10 mouse cellular contexts compared by ENCODE assay signal in the genomic region with DNA sequence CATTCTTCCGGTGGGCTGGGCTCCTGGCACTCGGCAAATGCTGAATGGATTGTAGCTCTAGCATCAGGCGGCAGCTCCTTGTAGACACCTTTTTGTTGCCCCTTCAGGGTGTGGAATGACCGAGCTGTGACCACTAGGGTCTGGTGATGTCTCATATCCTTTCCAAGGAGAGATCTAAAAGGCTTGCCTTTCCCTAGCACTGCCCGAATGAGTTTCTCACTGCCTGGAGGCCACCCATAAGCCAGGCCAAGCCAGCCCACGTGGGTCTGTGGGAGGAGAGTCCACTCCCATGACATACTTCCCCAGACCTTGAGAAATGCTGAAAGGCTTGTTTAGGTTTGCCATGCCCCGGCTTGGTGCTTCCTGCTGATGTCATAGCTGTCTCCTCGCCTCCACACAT. TPM values are rescaled to one million over a fixed set of nuclear protein-coding genes. Genes with fewer than 3 reads are reported as not detected.
DNase-seq lines count a peak whose midpoint lies in the region; ATAC-seq and TF ChIP-seq lines count a peak whose summit lies in the region.
"Had no signal": no experiment of that assay in that cellular context is flagged by ENCODE, and none has a peak within 500 bp of the region (broad histone marks: within the 10 kb centered on the region; RNA-seq: fewer than 3 reads in every experiment).

No protein-coding gene starts in this region.

- 0 out of 2 replicates have a peak overlapping the region, but pooled peaks have one; percentile 78 for H3K4me2 ChIP-seq in intestine, embryonic 16.5 days (ENCODE audit: low read depth, low read length)
- H3K4me2 ChIP-seq in neural tube, embryonic 14.5 days (ENCODE audit: low read depth, low read length): peak overlapping the region; percentile 27; the same call in 1 of the 2 replicates

- no peak overlapping the region for H3K9ac ChIP-seq in intestine, embryonic 16.5 days (ENCODE audit: low read depth, low read length)
- 0 out of 2 replicates have a peak overlapping the region, but pooled peaks have one; percentile 25 for H3K9ac ChIP-seq in neural tube, embryonic 14.5 days (replicated peaks; ENCODE audit: low read depth, low read length)

- TF ChIP-seq POLR2A in lung, adult 2 months (IDR thresholded peaks at IDR 0.05; ENCODE audit: borderline replicate concordance, extremely low read depth, low read depth, low read length): no peak

- no peaks in the 10 kb centered on the region for H3K27me3 ChIP-seq in intestine, embryonic 16.5 days (replicated peaks; ENCODE audit: control insufficient read depth, insufficient read depth, low read length)
- H3K27me3 ChIP-seq in neural tube, embryonic 14.5 days (ENCODE audit: control insufficient read depth, insufficient read depth, low read length): no peaks in the 10 kb centered on the region

- no peaks in the 10 kb centered on the region; the same call in 1 of the 2 replicates for H3K36me3 ChIP-seq in intestine, embryonic 16.5 days (ENCODE audit: control insufficient read depth, insufficient read depth, low read length)
- H3K36me3 ChIP-seq in neural tube, embryonic 14.5 days (ENCODE audit: control insufficient read depth, insufficient read depth, low read length): no peaks in the 10 kb centered on the region

- no peaks in the 10 kb centered on the region for H3K9me3 ChIP-seq in intestine, embryonic 16.5 days (ENCODE audit: control insufficient read depth, low read length)
- H3K9me3 ChIP-seq in neural tube, embryonic 14.5 days (ENCODE audit: control insufficient read depth, low read length): no peaks in the 10 kb centered on the region

- DNase-seq in lung, adult 18-20 months: peak; percentile 39 to 40
- DNase-seq in lung, adult 2 months: no peak
- peak; percentile 91 for DNase-seq in adrenal gland, adult 2 months
- DNase-seq in gastrocnemius, adult 2 months: no peak
- DNase-seq: cerebellum, adult 8-10 months had no signal

- no peak overlapping the region for H3K27ac ChIP-seq in intestine, embryonic 16.5 days (ENCODE audit: low read length)
- H3K27ac ChIP-seq in neural tube, embryonic 14.5 days (ENCODE audit: low read depth, low read length): no peak overlapping the region
- H3K27ac ChIP-seq in gastrocnemius, adult 2 months: no peak overlapping the region

- 0 out of 2 replicates have a peak, but pooled peaks cover 2% of the 10 kb centered on the region for H3K4me1 ChIP-seq in lung, adult 2 months (ENCODE audit: control insufficient read depth, insufficient read depth, low read length)
- peaks cover 51% of the 10 kb centered on the region for H3K4me1 ChIP-seq in intestine, embryonic 16.5 days (ENCODE audit: control insufficient read depth, insufficient read depth, low read length)
- peaks cover 38% of the 10 kb centered on the region for H3K4me1 ChIP-seq in neural tube, embryonic 14.5 days (ENCODE audit: control insufficient read depth, insufficient read depth, low read length)

- intact Hi-C loops in gastrocnemius, adult 2 months (cut with DNase I): no loop called here

- ATAC-seq in intestine, embryonic 16.5 days: no peak
- no peak for ATAC-seq in neural tube, embryonic 14.5 days (ENCODE audit: low read depth)
- no peak for ATAC-seq in activated CD4-positive, CD25-positive, alpha-beta regulatory T cell, adult 4 months
- ATAC-seq: inflammation-experienced regulatory T-cells, adult 6 months had no signal

- WGBS in lung, adult 2 months: 62% methylated on average over 8 of the region's 8 CpGs
- 72% methylated on average over 8 of the region's 8 CpGs for WGBS in intestine, embryonic 16.5 days
- 77% methylated on average over 8 of the region's 8 CpGs for WGBS in neural tube, embryonic 14.5 days

- H3K4me3 ChIP-seq in lung, adult 2 months (replicated peaks; ENCODE audit: extremely low read depth, low read depth, low read length): no peak overlapping the region
- H3K4me3 ChIP-seq in intestine, embryonic 16.5 days (ENCODE audit: low read length): no peak overlapping the region
- H3K4me3 ChIP-seq in neural tube, embryonic 14.5 days (ENCODE audit: low read depth, low read length): no peak overlapping the region
- H3K4me3 ChIP-seq in gastrocnemius, adult 2 months: no peak overlapping the region

- no peak for TF ChIP-seq CTCF in lung, adult 2 months (IDR thresholded peaks at IDR 0.05; ENCODE audit: insufficient read depth, low read length)
- no peak for TF ChIP-seq CTCF in gastrocnemius, adult 2 months (IDR thresholded peaks at IDR 0.05)

RNA-seq across cellular contexts. Expression of a gene that starts 9.3 kb away (rescaled TPM):
- polyA plus RNA-seq in lung, adult 2 months (2012; rRNA removed): 63.4 and 86.7 TPM in 2 replicates
- 100 to 1,000 TPM; 689 to 950 TPM for total RNA-seq in adrenal gland, adult 2 months (2021)
- polyA plus RNA-seq in adrenal gland, adult 2 months (2012; rRNA removed): 917 and 1,241 TPM in 2 replicates
- polyA plus RNA-seq in intestine, embryonic 16.5 days (2015; fragmentation: Nextera tagmentation; extraction: Ambion mirVana): 98.0 and 105 TPM in 2 replicates
- 57.4 and 60.4 TPM in 2 replicates for polyA plus RNA-seq in neural tube, embryonic 14.5 days (2014; fragmentation: Nextera tagmentation; extraction: Ambion mirVana)
- 1 to 10 TPM; 4.2 to 7.6 TPM for total RNA-seq in gastrocnemius, adult 2 months (2021)
- polyA plus RNA-seq in activated CD4-positive, CD25-positive, alpha-beta regulatory T cell, adult 4 months (2017; shearing (Covaris generic)): 10 to 100 TPM; 42.4 to 42.9 TPM

RNA-seq across cellular contexts. Expression of a gene that starts 9.5 kb away (rescaled TPM):
- 9.9 and 10.7 TPM in 2 replicates for polyA plus RNA-seq in lung, adult 2 months (2012; rRNA removed)
- 10 to 100 TPM in 1 of 2 experiments, 1 to 10 TPM in 1; 7.8 to 11.6 TPM for total RNA-seq in adrenal gland, adult 2 months (2021)
- polyA plus RNA-seq in adrenal gland, adult 2 months (2012; rRNA removed): 9.0 and 9.1 TPM in 2 replicates
- polyA plus RNA-seq in intestine, embryonic 16.5 days (2015; fragmentation: Nextera tagmentation; extraction: Ambion mirVana): 25.4 and 29.4 TPM in 2 replicates
- 5.3 and 6.7 TPM in 2 replicates for polyA plus RNA-seq in neural tube, embryonic 14.5 days (2014; fragmentation: Nextera tagmentation; extraction: Ambion mirVana)
- 1 to 10 TPM; 3.7 to 4.6 TPM for total RNA-seq in gastrocnemius, adult 2 months (2021)
- polyA plus RNA-seq in activated CD4-positive, CD25-positive, alpha-beta regulatory T cell, adult 4 months (2017; shearing (Covaris generic)): 10 to 100 TPM; 13.7 to 16.0 TPM

RNA-seq across cellular contexts. Expression of a gene that starts 34.4 kb away (rescaled TPM):
- not detected in 2 replicates for polyA plus RNA-seq in lung, adult 2 months (2012; rRNA removed)
- total RNA-seq in adrenal gland, adult 2 months (2021): not detected
- not detected in 2 replicates for polyA plus RNA-seq in adrenal gland, adult 2 months (2012; rRNA removed)
- not detected in 2 replicates for polyA plus RNA-seq in intestine, embryonic 16.5 days (2015; fragmentation: Nextera tagmentation; extraction: Ambion mirVana)
- not detected in 2 replicates for polyA plus RNA-seq in neural tube, embryonic 14.5 days (2014; fragmentation: Nextera tagmentation; extraction: Ambion mirVana)
- total RNA-seq in gastrocnemius, adult 2 months (2021): not detected
- under 1 TPM in 1 of 2 experiments, not detected in 1; 0.48 TPM for polyA plus RNA-seq in activated CD4-positive, CD25-positive, alpha-beta regulatory T cell, adult 4 months (2017; shearing (Covaris generic))
- polyA plus RNA-seq: inflammation-experienced regulatory T-cells, adult 6 months; limb, embryonic 11.5 days had no signal

RNA-seq across cellular contexts. Expression of a gene that starts 47.9 kb away (rescaled TPM):
- polyA plus RNA-seq in lung, adult 2 months (2012; rRNA removed): 2.2 and 3.2 TPM in 2 replicates
- 1 to 10 TPM; 1.7 to 3.2 TPM for total RNA-seq in adrenal gland, adult 2 months (2021)
- polyA plus RNA-seq in adrenal gland, adult 2 months (2012; rRNA removed): 2.5 and 3.9 TPM in 2 replicates
- polyA plus RNA-seq in intestine, embryonic 16.5 days (2015; fragmentation: Nextera tagmentation; extraction: Ambion mirVana): 1.4 and 1.5 TPM in 2 replicates
- polyA plus RNA-seq in neural tube, embryonic 14.5 days (2014; fragmentation: Nextera tagmentation; extraction: Ambion mirVana): 7.4 and 8.4 TPM in 2 replicates
- under 1 TPM; 0.43 to 0.84 TPM for total RNA-seq in gastrocnemius, adult 2 months (2021)
- 1 to 10 TPM; 4.8 to 4.9 TPM for polyA plus RNA-seq in activated CD4-positive, CD25-positive, alpha-beta regulatory T cell, adult 4 months (2017; shearing (Covaris generic))

Comparison
In these comparisons a context has a peak if more than half of its experiments do, and no peak if none do; other contexts are left out.
1. DNase-seq: peak in lung, adult 18-20 months (2 of 2) and adrenal gland, adult 2 months (single experiment); none in lung, adult 2 months (single experiment) and gastrocnemius, adult 2 months (single experiment).